Mouse (Mus musculus): Measurements from ENCODE around the gene A930004D18Rik. TPM values are rescaled to one million over a fixed set of nuclear protein-coding genes. Genes with fewer than 3 reads are reported as not detected.

A930004D18Rik gene
- total and polyA plus RNA-seq, 3 experiments = 0.30 to 1.5 (median 0.65) TPM

DNA sequence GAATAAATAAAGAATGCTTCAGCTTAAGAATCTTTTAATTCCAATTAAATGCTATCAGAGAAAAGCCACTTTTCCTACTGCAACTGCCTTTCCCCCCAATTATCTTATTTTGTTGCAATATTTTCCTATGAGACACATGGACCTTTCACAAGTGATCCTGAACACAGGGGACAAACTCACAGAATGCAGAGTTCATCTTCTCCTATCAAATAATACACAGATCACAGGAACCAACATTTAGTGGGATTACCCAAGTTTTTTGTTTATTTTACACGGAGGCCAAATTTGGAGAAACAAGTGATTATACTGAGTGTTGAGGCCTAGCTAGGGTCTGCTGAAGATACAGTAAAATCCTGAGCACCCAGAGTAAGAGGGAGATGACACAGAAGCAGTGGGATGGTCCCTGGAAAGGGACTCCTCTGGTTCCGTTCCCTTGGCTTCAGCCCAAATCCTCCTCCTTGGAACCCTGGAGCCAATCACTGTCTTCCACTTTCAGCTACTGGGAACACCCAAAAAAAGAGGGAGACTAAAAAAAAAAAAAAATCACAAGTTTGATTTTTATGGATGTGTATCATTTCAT lies 16.5 kb upstream of the A930004D18Rik start:
- ATAC-seq (ENCODE audit: extremely low read depth, insufficient number of reproducible peaks, low FRiP score, poor library complexity, severe bottlenecking) = no peak
- Histone ChIP-seq H3K4me1 (ENCODE audit: insufficient read depth, low read depth, low read length) (peaks cover 39% of the 10 kb centered on the region), H3K4me3 (ENCODE audit: low read depth, low read length) (no peak overlapping the region), H3K36me3 (replicated peaks) (no peaks in the 10 kb centered on the region), H3K9me3 (replicated peaks) (no peaks in the 10 kb centered on the region), H3K27me3 (ENCODE audit: insufficient read depth, low read length) (peaks cover 6% of the 10 kb centered on the region)
- TF ChIP-seq GATA2 (IDR thresholded peaks at IDR 0.05; ENCODE audit: borderline replicate concordance, low read depth, low read length) = no peak
- no peak for TF ChIP-seq GATA1 (IDR thresholded peaks at IDR 0.05; ENCODE audit: borderline replicate concordance, low read length)
- no peak for TF ChIP-seq POLR2AphosphoS5 (IDR thresholded peaks at IDR 0.05; ENCODE audit: insufficient replicate concordance, low read depth, low read length)
- TF ChIP-seq TAL1 (conservative IDR thresholded peaks at IDR 0.05; ENCODE audit: low read depth, low read length) = no peak
- no peak for TF ChIP-seq CTCF (IDR thresholded peaks at IDR 0.05; ENCODE audit: low read depth, low read length)
- no peak for DNase-seq (ENCODE audit: low spot score)

DNA sequence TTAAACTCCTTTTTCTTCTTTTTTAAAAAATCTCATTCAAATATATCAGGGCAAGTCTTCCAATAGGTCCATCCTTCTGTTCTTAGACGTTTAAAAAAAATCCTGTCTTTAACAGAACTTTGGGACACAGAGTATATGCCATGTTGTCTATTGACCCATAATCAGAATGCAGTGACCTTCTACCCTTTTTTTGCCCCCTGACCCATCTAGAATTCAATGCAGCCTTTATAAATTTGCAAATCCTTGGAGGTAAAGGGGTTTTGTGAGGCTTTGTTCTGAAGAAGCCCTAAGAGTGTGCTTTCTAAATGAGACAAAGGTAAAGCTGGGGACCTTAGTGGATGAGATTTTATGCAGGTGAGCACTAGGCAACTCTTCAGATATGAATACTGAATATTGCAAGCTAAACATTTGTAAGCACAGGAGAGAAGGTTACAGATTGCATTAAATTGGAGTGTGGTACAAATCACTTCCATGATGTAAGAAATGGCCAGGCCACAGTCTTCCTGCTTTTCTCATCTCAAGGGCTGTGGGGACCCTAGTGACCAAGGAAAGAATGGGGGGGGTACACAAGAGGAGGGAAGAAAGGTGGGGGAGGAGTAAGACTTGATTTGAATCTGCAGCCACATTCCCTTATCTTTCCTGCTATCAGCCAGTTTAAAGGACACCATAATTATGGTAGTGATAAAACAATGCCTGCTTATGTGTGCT lies 15.9 kb upstream of the A930004D18Rik start:
- Histone ChIP-seq H3K9me3 (replicated peaks) (no peaks in the 10 kb centered on the region), H3K27me3 (ENCODE audit: insufficient read depth, low read length) (peaks cover 6% of the 10 kb centered on the region), H3K4me3 (ENCODE audit: low read depth, low read length) (no peak overlapping the region), H3K4me1 (ENCODE audit: insufficient read depth, low read depth, low read length) (peaks cover 39% of the 10 kb centered on the region), H3K36me3 (replicated peaks) (no peaks in the 10 kb centered on the region)
- ATAC-seq (ENCODE audit: extremely low read depth, insufficient number of reproducible peaks, low FRiP score, poor library complexity, severe bottlenecking) = no peak
- no peak for DNase-seq (ENCODE audit: low spot score)
- TF ChIP-seq POLR2AphosphoS5 (IDR thresholded peaks at IDR 0.05; ENCODE audit: insufficient replicate concordance, low read depth, low read length) = no peak

DNA sequence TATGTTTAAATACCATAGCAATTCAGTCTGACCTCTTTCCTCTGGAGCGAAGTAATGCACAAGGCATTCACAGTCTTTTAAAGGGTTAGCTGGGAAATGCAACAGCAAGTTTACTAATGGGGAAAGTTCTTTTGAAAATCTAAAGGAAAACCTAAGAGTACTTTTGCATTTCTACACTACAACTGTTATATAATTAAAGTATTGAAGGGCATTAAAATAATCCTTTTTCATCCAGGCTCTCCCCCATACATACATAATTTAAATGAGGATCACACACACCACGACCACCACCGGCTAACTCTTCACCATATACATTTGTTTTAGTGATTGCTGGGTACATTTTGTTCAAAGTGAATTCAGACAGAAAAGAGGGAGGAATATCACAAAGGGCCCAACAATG lies 15.0 kb upstream of the A930004D18Rik start:
- H3K4me3 ChIP-seq (ENCODE audit: low read depth, low read length) = no peak overlapping the region
- TF ChIP-seq GATA2 (IDR thresholded peaks at IDR 0.05; ENCODE audit: borderline replicate concordance, low read depth, low read length) (no peak), POLR2AphosphoS5 (IDR thresholded peaks at IDR 0.05; ENCODE audit: insufficient replicate concordance, low read depth, low read length) (no peak), CTCF (IDR thresholded peaks at IDR 0.05; ENCODE audit: low read depth, low read length) (no peak), GATA1 (IDR thresholded peaks at IDR 0.05; ENCODE audit: borderline replicate concordance, low read length) (no peak), TAL1 (conservative IDR thresholded peaks at IDR 0.05; ENCODE audit: low read depth, low read length) (no peak)
- peaks cover 37% of the 10 kb centered on the region for H3K4me1 ChIP-seq (ENCODE audit: insufficient read depth, low read depth, low read length)
- H3K36me3 ChIP-seq (replicated peaks) = no peaks in the 10 kb centered on the region
- H3K27me3 ChIP-seq (ENCODE audit: insufficient read depth, low read length) = peaks cover 6% of the 10 kb centered on the region
- no peak for ATAC-seq (ENCODE audit: extremely low read depth, insufficient number of reproducible peaks, low FRiP score, poor library complexity, severe bottlenecking)
- H3K9me3 ChIP-seq (replicated peaks) = no peaks in the 10 kb centered on the region
- DNase-seq (ENCODE audit: low spot score) = no peak

DNA sequence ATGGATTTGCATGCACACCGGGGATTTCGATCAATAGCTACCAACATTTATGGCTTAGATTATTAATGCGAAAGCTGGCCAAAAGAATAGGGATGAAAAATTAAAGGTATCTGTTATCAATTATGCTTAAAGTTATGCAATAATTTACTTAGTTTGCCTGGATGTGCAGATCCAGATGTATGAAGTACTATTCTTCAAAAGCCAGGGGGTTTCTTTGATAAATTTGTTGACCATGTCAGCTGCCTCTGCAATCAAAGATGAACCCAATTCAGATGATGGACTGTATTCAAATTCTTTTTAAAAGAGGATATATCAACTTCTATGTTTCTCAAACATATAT lies 14.3 kb upstream of the A930004D18Rik start:
- no peak for ATAC-seq (ENCODE audit: extremely low read depth, insufficient number of reproducible peaks, low FRiP score, poor library complexity, severe bottlenecking)
- H3K9me3 ChIP-seq (replicated peaks) = no peaks in the 10 kb centered on the region
- H3K27me3 ChIP-seq (ENCODE audit: insufficient read depth, low read length) = peaks cover 11% of the 10 kb centered on the region
- H3K36me3 ChIP-seq (replicated peaks) = no peaks in the 10 kb centered on the region
- peaks cover 40% of the 10 kb centered on the region for H3K4me1 ChIP-seq (ENCODE audit: insufficient read depth, low read depth, low read length)
- no peak for DNase-seq (ENCODE audit: low spot score)
- TF ChIP-seq POLR2AphosphoS5 (IDR thresholded peaks at IDR 0.05; ENCODE audit: insufficient replicate concordance, low read depth, low read length) (no peak), CTCF (IDR thresholded peaks at IDR 0.05; ENCODE audit: low read depth, low read length) (no peak), TAL1 (conservative IDR thresholded peaks at IDR 0.05; ENCODE audit: low read depth, low read length) (no peak), GATA2 (IDR thresholded peaks at IDR 0.05; ENCODE audit: borderline replicate concordance, low read depth, low read length) (no peak), GATA1 (IDR thresholded peaks at IDR 0.05; ENCODE audit: borderline replicate concordance, low read length) (no peak)
- H3K4me3 ChIP-seq (ENCODE audit: low read depth, low read length) = no peak overlapping the region

DNA sequence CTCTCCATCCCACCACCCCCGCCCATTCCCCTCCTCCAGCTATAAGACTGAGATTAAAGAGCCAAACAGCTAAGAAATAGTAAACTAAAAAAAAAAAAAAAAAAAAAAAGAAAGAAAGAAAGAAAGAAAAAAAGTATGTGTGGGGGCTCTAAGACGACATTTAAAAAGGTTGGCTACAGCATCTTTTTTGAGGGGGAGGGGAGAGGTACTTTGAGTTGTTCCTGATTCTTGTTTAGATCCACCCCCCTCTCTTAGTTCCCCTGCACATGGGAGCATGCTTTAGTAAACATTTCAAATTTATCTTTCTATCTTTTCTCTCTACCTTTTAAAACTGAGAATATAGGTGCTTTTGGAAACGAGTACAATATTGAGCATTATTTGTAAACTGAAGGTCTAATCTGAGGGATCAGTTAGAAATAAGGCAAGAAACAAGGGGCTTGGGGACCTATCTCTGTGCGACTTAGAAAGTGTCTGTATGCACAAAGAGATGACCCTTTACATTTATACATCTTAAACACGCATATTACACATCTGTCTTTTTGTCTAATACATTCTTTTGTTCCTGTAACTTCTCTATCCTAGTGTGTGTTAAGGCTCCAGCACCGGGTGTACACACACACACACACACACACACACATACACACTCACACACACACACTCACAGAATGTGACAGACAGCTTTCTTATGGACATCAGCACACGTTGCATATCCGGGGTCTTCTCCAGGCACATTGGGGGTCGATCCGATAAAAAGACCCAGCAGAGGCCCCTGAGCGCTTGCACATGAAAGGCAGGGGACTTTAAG lies 13.7 kb upstream of the A930004D18Rik start:
- H3K4me1 ChIP-seq (ENCODE audit: insufficient read depth, low read depth, low read length) = peaks cover 46% of the 10 kb centered on the region
- peaks cover 17% of the 10 kb centered on the region for H3K27me3 ChIP-seq (ENCODE audit: insufficient read depth, low read length)
- DNase-seq (ENCODE audit: low spot score) = no peak

GRCm38 (mm10) chr2:18050541-18050985 lies 13.0 kb upstream of the A930004D18Rik start:
- no peak for DNase-seq (ENCODE audit: low spot score)
- Histone ChIP-seq H3K4me1 (ENCODE audit: insufficient read depth, low read depth, low read length) (peaks cover 50% of the 10 kb centered on the region), H3K36me3 (replicated peaks) (no peaks in the 10 kb centered on the region), H3K27me3 (ENCODE audit: insufficient read depth, low read length) (peaks cover 23% of the 10 kb centered on the region), H3K9me3 (replicated peaks) (no peaks in the 10 kb centered on the region), H3K4me3 (ENCODE audit: low read depth, low read length) (no peak overlapping the region; the same call in 1 of the 2 replicates)
- TF ChIP-seq GATA1 (IDR thresholded peaks at IDR 0.05; ENCODE audit: borderline replicate concordance, low read length) (no peak), GATA2 (IDR thresholded peaks at IDR 0.05; ENCODE audit: borderline replicate concordance, low read depth, low read length) (no peak), POLR2AphosphoS5 (IDR thresholded peaks at IDR 0.05; ENCODE audit: insufficient replicate concordance, low read depth, low read length) (no peak), CTCF (IDR thresholded peaks at IDR 0.05; ENCODE audit: low read depth, low read length) (no peak)
- ATAC-seq (ENCODE audit: extremely low read depth, insufficient number of reproducible peaks, low FRiP score, poor library complexity, severe bottlenecking) = no peak

More for the DNA sequence above, 13.7 kb upstream of the A930004D18Rik start:
- H3K4me3 ChIP-seq (ENCODE audit: low read depth, low read length) = no peak overlapping the region
- ATAC-seq (ENCODE audit: extremely low read depth, insufficient number of reproducible peaks, low FRiP score, poor library complexity, severe bottlenecking) = no peak
- H3K36me3 ChIP-seq (replicated peaks) = no peaks in the 10 kb centered on the region
- no peak for TF ChIP-seq POLR2AphosphoS5 (IDR thresholded peaks at IDR 0.05; ENCODE audit: insufficient replicate concordance, low read depth, low read length)
- no peak for TF ChIP-seq TAL1 (conservative IDR thresholded peaks at IDR 0.05; ENCODE audit: low read depth, low read length)
- TF ChIP-seq GATA1 (IDR thresholded peaks at IDR 0.05; ENCODE audit: borderline replicate concordance, low read length) = no peak
- no peak for TF ChIP-seq CTCF (IDR thresholded peaks at IDR 0.05; ENCODE audit: low read depth, low read length)
- no peak for TF ChIP-seq GATA2 (IDR thresholded peaks at IDR 0.05; ENCODE audit: borderline replicate concordance, low read depth, low read length)
- no peaks in the 10 kb centered on the region for H3K9me3 ChIP-seq (replicated peaks)
